Comparison of ENCODE assay signal across 17 mouse cellular contexts in the genomic region with DNA sequence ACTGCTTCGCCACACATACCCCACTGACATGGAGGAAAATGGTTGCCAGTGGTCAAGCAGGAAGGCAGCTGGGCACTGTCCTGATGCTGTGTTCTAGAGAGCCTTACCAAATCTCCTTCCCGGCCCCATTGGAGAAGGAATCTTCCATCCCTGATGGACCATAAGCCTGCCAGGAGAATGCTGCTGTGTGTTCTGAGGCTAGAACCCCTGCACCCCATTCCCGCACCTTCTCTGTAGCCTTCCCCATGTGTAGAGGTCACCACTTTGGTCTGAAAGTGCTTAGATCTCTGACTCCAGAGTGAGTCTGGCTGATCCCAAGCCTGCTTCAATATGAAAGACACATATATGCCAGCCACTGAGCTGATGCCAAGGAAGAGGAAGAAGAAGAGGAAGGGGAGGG.
"Had no signal": no experiment of that assay in that cellular context is flagged by ENCODE, and none has a peak within 500 bp of the region (broad histone marks: within the 10 kb centered on the region; RNA-seq: fewer than 3 reads in every experiment).

No protein-coding gene starts in this region.

- H3K36me3 ChIP-seq: liver, embryonic 13.5 days; midbrain, embryonic 12.5 days; midbrain, embryonic 15.5 days; neural tube, embryonic 13.5 days had no signal

- ATAC-seq: lung, postnatal 0 days; midbrain, embryonic 15.5 days had no signal

- H3K9me3 ChIP-seq: liver, embryonic 13.5 days; midbrain, embryonic 12.5 days; midbrain, embryonic 15.5 days; neural tube, embryonic 13.5 days had no signal

- H3K9ac ChIP-seq: liver, embryonic 13.5 days; lung, embryonic 14.5 days; midbrain, embryonic 12.5 days; midbrain, embryonic 15.5 days; neural tube, embryonic 13.5 days had no signal

- H3K4me1 ChIP-seq: midbrain, embryonic 12.5 days had no signal

- H3K27ac ChIP-seq: kidney, postnatal 0 days; layer of hippocampus, adult 2 months; left cerebral cortex, adult 2 months; liver, embryonic 13.5 days; midbrain, embryonic 12.5 days; midbrain, embryonic 15.5 days; neural tube, embryonic 13.5 days had no signal

- H3K27me3 ChIP-seq: liver, embryonic 13.5 days; midbrain, embryonic 15.5 days; neural tube, embryonic 13.5 days had no signal

- DNase-seq: kidney, adult 2 months; kidney, postnatal 25 days; layer of hippocampus, adult 9-11 months; layer of hippocampus, postnatal 36 days; liver, embryonic 13.5 days; lung, postnatal 36 days; retina, postnatal 1 day; thymus, postnatal 4 days had no signal

- H3K4me2 ChIP-seq: liver, embryonic 13.5 days; lung, embryonic 14.5 days; midbrain, embryonic 12.5 days; midbrain, embryonic 15.5 days; neural tube, embryonic 13.5 days had no signal

- H3K4me3 ChIP-seq: layer of hippocampus, adult 2 months; left cerebral cortex, adult 2 months; liver, embryonic 13.5 days; midbrain, embryonic 12.5 days; midbrain, embryonic 15.5 days; myocyte; neural tube, embryonic 13.5 days had no signal
